Mouse (Mus musculus): ENCODE data around the gene Specc1l.

GRCm38 (mm10) chr10:75273020-75273419 lies 61.1 kb downstream of the Specc1l start:
- TF ChIP-seq GATA1 (IDR thresholded peaks at IDR 0.05; ENCODE audit: low read length) (no peak), TAL1 (IDR thresholded peaks at IDR 0.05; ENCODE audit: low read length) (no peak)

Measured in erythroblast, embryonic 14.5 days (primary cell).